ENCODE assay signal across 10 mouse cellular contexts in the genomic region with DNA sequence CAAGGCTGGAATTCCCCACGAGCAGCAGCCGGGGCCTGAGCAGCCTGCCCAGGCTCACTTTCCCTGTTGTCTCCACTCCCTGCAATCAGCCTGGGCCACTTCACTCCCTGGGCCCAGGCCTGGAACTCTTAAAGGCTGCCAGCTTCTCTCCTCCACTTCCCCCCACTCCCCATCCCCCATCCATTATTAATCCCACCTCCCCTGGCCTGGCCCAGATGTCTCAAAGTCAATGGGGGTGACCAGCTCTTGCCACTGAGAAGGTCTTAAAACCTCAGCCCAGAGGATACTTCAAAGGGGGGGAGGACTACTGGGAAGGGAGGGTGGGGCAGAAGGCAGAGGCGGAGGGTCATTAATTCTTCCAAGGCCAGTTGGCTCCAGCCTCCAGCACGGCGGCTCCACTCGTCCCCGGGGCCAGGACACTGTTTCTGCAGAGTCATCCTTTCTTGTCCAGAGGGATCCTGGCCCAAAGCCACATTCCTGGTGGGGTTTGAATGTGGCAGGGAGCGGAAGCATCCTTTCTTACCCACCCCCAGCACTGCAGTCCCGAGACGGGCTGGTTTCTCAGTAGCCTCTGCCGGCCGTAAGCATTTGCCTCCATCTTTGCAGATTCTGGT. TPM values are rescaled to one million over a fixed set of nuclear protein-coding genes. Genes with fewer than 3 reads are reported as not detected.
A peak's percentile ranks its signal among the peaks of the same experiment; 100 is the strongest.
DNase-seq lines count a peak whose midpoint lies in the region; ATAC-seq lines count a peak whose summit lies in the region.
"Had no signal": no experiment of that assay in that cellular context is flagged by ENCODE, and none has a peak within 500 bp of the region (broad histone marks: within the 10 kb centered on the region; RNA-seq: fewer than 3 reads in every experiment).

No protein-coding gene starts in this region.

- WGBS in embryonic facial prominence, embryonic 10.5 days: 22% methylated on average over 12 of the region's 12 CpGs
- whole genome bisulfite sequencing in heart, embryonic 11.5 days (ENCODE audit: insufficient replicate concordance): 12% methylated on average over 12 of the region's 12 CpGs

- peaks cover 38% of the 10 kb centered on the region for H3K4me1 ChIP-seq in embryonic facial prominence, embryonic 10.5 days
- peaks cover 24% of the 10 kb centered on the region for H3K4me1 ChIP-seq in heart, embryonic 11.5 days (ENCODE audit: control insufficient read depth, insufficient read depth, low read length)

- peak; percentile 56; the same call in 1 of the 2 replicates for ATAC-seq in heart, embryonic 11.5 days (replicated peaks; ENCODE audit: insufficient number of reproducible peaks, low FRiP score, low TSS enrichment)

- no peaks in the 10 kb centered on the region for H3K9me3 ChIP-seq in embryonic facial prominence, embryonic 10.5 days
- no peaks in the 10 kb centered on the region for H3K9me3 ChIP-seq in heart, embryonic 11.5 days (replicated peaks; ENCODE audit: control insufficient read depth, low read length)

- peak overlapping the region; percentile 77 for H3K27ac ChIP-seq in embryonic facial prominence, embryonic 10.5 days (replicated peaks)
- peak overlapping the region; percentile 16; the same call in 1 of the 2 replicates for H3K27ac ChIP-seq in heart, embryonic 11.5 days (ENCODE audit: low read depth, low read length)

- peak overlapping the region; percentile 30 for H3K4me2 ChIP-seq in heart, embryonic 11.5 days

- DNase-seq in left cerebral cortex, postnatal 4 days: peak; percentile 88
- DNase-seq in left cerebral cortex, adult 8-10 months (ENCODE audit: low spot score in 2 of 2): no peak
- peak; percentile 56 for DNase-seq in embryonic facial prominence, embryonic 10.5 days (ENCODE audit: low spot score)
- DNase-seq in kidney, adult 9 months: peak; percentile 72
- peak; percentile 77 to 90 for DNase-seq in lung, postnatal 4 days
- DNase-seq in testis, postnatal 14 days (ENCODE audit: low spot score): peak; percentile 71
- no peak for DNase-seq in urinary bladder, adult 18-20 months (ENCODE audit: low spot score in 2 of 2)

- H3K27me3 ChIP-seq in embryonic facial prominence, embryonic 10.5 days (replicated peaks; ENCODE audit: low read depth, poor library complexity, severe bottlenecking): no peaks in the 10 kb centered on the region
- no peaks in the 10 kb centered on the region for H3K27me3 ChIP-seq in heart, embryonic 11.5 days (ENCODE audit: control insufficient read depth, insufficient read depth, low read length)
- H3K27me3 ChIP-seq: CH12.LX had no signal

- intact Hi-C loops in left cerebral cortex, postnatal 4 days (cut with DNase I): no loop called here

- H3K9ac ChIP-seq in heart, embryonic 11.5 days (ENCODE audit: low read depth, low read length): peak overlapping the region; percentile 52; the same call in 1 of the 2 replicates

- H3K4me3 ChIP-seq in embryonic facial prominence, embryonic 10.5 days: peak overlapping the region; percentile 37
- H3K4me3 ChIP-seq in heart, embryonic 11.5 days (ENCODE audit: low read depth, low read length): no peak overlapping the region

- H3K36me3 ChIP-seq in embryonic facial prominence, embryonic 10.5 days (replicated peaks): no peaks in the 10 kb centered on the region
- no peaks in the 10 kb centered on the region for H3K36me3 ChIP-seq in heart, embryonic 11.5 days (ENCODE audit: control insufficient read depth, insufficient read depth, low read length)

RNA-seq across cellular contexts. Expression of gene Eps8l3, which starts 26.5 kb away (rescaled TPM):
- not detected for total RNA-seq in left cerebral cortex, postnatal 4 days (2021)
- not detected for total RNA-seq in left cerebral cortex, adult 8-10 months (2022)
- not detected in 2 replicates for polyA plus RNA-seq in embryonic facial prominence, embryonic 10.5 days (2016; fragmentation: Nextera tagmentation; extraction: Ambion mirVana)
- not detected in 2 replicates for polyA plus RNA-seq in heart, embryonic 11.5 days (2014; fragmentation: Nextera tagmentation; extraction: Ambion mirVana)
- total RNA-seq: CH12.LX; left cerebral cortex, postnatal 10 days had no signal

RNA-seq across cellular contexts. Expression of gene Gstm5, which starts 45.1 kb away (rescaled TPM):
- total RNA-seq in left cerebral cortex, postnatal 4 days (2021): 10 to 100 TPM; 80.6 to 81.3 TPM
- 100 to 1,000 TPM; 212 to 271 (median 244) TPM for total RNA-seq in left cerebral cortex, adult 8-10 months (2022)
- 208 and 219 TPM in 2 replicates for polyA plus RNA-seq in embryonic facial prominence, embryonic 10.5 days (2016; fragmentation: Nextera tagmentation; extraction: Ambion mirVana)
- polyA plus RNA-seq in heart, embryonic 11.5 days (2014; fragmentation: Nextera tagmentation; extraction: Ambion mirVana): 131 TPM in 2 replicates

Comparison
In these comparisons a context has a peak if more than half of its experiments do, and no peak if none do; other contexts are left out.
1. DNase-seq: peak in left cerebral cortex, postnatal 4 days (single experiment), embryonic facial prominence, embryonic 10.5 days (single experiment), kidney, adult 9 months (single experiment), lung, postnatal 4 days (2 of 2) and testis, postnatal 14 days (single experiment); none in left cerebral cortex, adult 8-10 months (0 of 2) and urinary bladder, adult 18-20 months (0 of 2).